Mouse (Mus musculus) C2C12 (cell line): ENCODE measurements around the gene Tenm4. TPM values are rescaled to one million over a fixed set of nuclear protein-coding genes. Genes with fewer than 3 reads are reported as not detected.

ENCODE experiments used
- H3K27me3 ChIP-seq: one replicate; pipeline ENCODE4 v1.6.1; 2011; ENCODE audit not compliant: control insufficient read depth, insufficient read depth, insufficient read length
- H3K36me3 ChIP-seq: one replicate; pipeline ENCODE4 v1.6.1; 2011; ENCODE audit not compliant: control insufficient read depth, insufficient read depth
- H3K4me3 ChIP-seq: one replicate; pipeline ENCODE4 v1.5.1; 2011; ENCODE audit warnings: mild to moderate bottlenecking, control low read depth; ENCODE audit not compliant: poor library complexity, insufficient read depth, severe bottlenecking
- H3K79me2 ChIP-seq: one replicate; pipeline ENCODE4 v1.6.1; 2011; ENCODE audit not compliant: control insufficient read depth, insufficient read depth
- H3K79me3 ChIP-seq: one replicate; pipeline ENCODE4 v1.6.1; 2011; ENCODE audit warnings: low read depth, control low read depth
- H3ac ChIP-seq: one replicate; pipeline ENCODE3; 2011; ENCODE audit warnings: low read depth; ENCODE audit not compliant: control insufficient read depth, insufficient read length
- CEBPB ChIP-seq: IDR thresholded peaks from one replicate; pipeline ENCODE4 v1.6.1; 2011; ENCODE audit warnings: low read depth, mild to moderate bottlenecking, control low read depth, moderate library complexity
- CTCF ChIP-seq: IDR thresholded peaks from one replicate; pipeline ENCODE4 v1.5.1; 2011; ENCODE audit not compliant: control insufficient read depth, insufficient read depth, insufficient read length
- FOSL1 ChIP-seq: IDR thresholded peaks from one replicate; pipeline ENCODE4 v1.8.0; 2011; ENCODE audit warnings: mild to moderate bottlenecking, low read length; ENCODE audit not compliant: poor library complexity, insufficient read depth, severe bottlenecking
- MAX ChIP-seq: IDR thresholded peaks from one replicate; pipeline ENCODE4 v1.6.1; 2011; ENCODE audit warnings: mild to moderate bottlenecking, control low read depth
- MYOD1 ChIP-seq: IDR thresholded peaks from one replicate; pipeline ENCODE4 v1.6.1; 2011; ENCODE audit warnings: low read depth; ENCODE audit not compliant: control insufficient read depth, insufficient read length
- MYOG ChIP-seq: IDR thresholded peaks from one replicate; pipeline ENCODE4 v1.6.1; 2011; ENCODE audit not compliant: control insufficient read depth, insufficient read length; ENCODE audit errors: extremely low read depth
- USF1 ChIP-seq: IDR thresholded peaks from one replicate; pipeline ENCODE4 v1.6.1; 2011; ENCODE audit warnings: low read depth, mild to moderate bottlenecking, control low read depth, moderate library complexity
- polyA plus RNA-seq: library from polyadenylated mRNA; unstranded; fragments of >200 nt; fragmentation: generic; extraction: Trizol; gene quantifications from one replicate; pipeline ENCODE4 v1.2.1, GENCODE M21; 2012; ENCODE audit warnings: missing spikeins

Tenm4 gene
- polyA plus RNA-seq, 1 experiment = 0.71 TPM

- Histone ChIP-seq H3K27me3 (no peaks in the 10 kb centered on the region), H3ac (no peak overlapping the region), H3K79me3 (no peaks in the 10 kb centered on the region), H3K79me2 (no peaks in the 10 kb centered on the region), H3K36me3 (no peaks in the 10 kb centered on the region), H3K4me3 (no peak overlapping the region)
- no peak for TF ChIP-seq CTCF
- no peak for TF ChIP-seq USF1
- TF ChIP-seq FOSL1 = no peak
- TF ChIP-seq CEBPB = no peak
- TF ChIP-seq MYOG = no peak
- TF ChIP-seq MYOD1 = no peak
- TF ChIP-seq MAX = no peak
Observed at GRCm38 (mm10) chr7:96305382-96305935, 134.4 kb downstream of the Tenm4 start.

DNA sequence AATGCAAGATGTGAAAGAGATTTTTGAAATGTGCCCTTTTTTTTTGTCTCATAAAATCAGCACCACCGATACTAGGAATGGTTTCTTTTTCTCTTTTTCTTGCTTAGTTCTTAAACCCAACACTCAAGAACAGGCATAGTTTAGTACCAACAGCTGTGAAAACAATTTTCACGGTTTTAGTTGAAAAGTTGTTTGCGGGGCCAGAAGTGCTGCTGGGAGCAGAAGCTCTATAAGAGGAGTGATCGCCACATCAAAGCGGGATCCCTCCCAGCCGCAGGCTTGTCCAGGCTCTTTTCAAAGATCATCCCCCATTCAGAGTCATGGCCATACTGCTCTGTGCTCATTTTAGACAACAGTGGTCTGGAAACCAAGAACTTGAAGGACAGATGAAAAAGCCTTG, 137.1 kb downstream of the Tenm4 start:
- Histone ChIP-seq H3K79me2 (no peaks in the 10 kb centered on the region), H3K36me3 (no peaks in the 10 kb centered on the region), H3K4me3 (no peak overlapping the region), H3ac (no peak overlapping the region), H3K79me3 (no peaks in the 10 kb centered on the region), H3K27me3 (no peaks in the 10 kb centered on the region)
- TF ChIP-seq MAX = no peak
- TF ChIP-seq CEBPB = no peak
- TF ChIP-seq MYOD1 = no peak
- no peak for TF ChIP-seq USF1
- no peak for TF ChIP-seq FOSL1
- TF ChIP-seq MYOG = no peak
- TF ChIP-seq CTCF = no peak

DNA sequence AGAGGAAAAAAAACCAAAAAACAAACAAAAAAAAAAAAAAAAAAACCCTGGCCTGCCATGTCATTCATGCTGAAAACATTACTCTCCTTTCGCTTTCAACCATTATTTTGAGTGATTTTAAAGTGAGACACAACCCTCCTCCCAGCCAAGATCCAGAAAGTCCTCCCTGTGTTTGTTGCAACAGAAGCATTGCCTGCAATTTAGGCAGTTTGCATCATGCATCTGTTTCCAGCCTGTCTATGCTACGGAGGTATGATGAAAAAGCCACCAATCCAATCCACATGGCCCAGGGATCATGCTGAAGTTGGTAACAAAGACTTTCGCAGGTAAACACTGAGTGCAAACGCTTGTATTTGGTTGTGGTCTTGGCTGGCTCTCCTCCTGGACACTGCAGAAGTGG, 158.3 kb downstream of the Tenm4 start:
- Histone ChIP-seq H3ac (no peak overlapping the region), H3K79me3 (no peaks in the 10 kb centered on the region), H3K79me2 (no peaks in the 10 kb centered on the region), H3K4me3 (no peak overlapping the region), H3K27me3 (no peaks in the 10 kb centered on the region), H3K36me3 (no peaks in the 10 kb centered on the region)
- TF ChIP-seq MAX (no peak), FOSL1 (no peak), CTCF (no peak), USF1 (no peak), MYOD1 (no peak), MYOG (no peak), CEBPB (no peak)

DNA sequence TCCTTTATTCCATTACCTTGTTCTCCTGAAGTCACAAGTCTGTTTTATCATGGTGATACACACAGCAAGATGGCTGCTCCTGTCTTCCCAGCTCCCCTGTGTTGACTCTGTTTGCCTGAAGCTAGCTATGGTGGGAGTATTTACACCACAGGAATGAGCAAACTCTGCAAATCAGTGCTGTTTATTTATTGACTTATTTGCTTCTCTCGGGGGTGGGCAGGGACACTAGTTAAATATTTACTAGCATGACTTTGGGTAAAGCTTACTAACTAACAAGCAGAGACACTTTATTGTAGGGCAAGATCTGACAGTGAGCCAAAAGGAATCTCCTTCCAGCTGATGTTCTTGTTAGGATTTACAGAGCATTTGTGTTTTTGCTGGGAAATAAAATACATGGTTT, 160.1 kb downstream of the Tenm4 start:
- no peak for TF ChIP-seq MAX
- TF ChIP-seq USF1 = no peak
- no peak for TF ChIP-seq FOSL1
- TF ChIP-seq MYOG = no peak
- no peak for TF ChIP-seq CTCF
- no peak for TF ChIP-seq MYOD1
- TF ChIP-seq CEBPB = no peak
- H3ac ChIP-seq = no peak overlapping the region

GRCm38 (mm10) chr7:96334361-96334760, 163.3 kb downstream of the Tenm4 start:
- TF ChIP-seq MYOD1 (no peak), CTCF (no peak), FOSL1 (no peak), MAX (no peak), MYOG (no peak), CEBPB (no peak)
- no peak overlapping the region for H3K4me3 ChIP-seq
- no peaks in the 10 kb centered on the region for H3K79me3 ChIP-seq
- no peaks in the 10 kb centered on the region for H3K27me3 ChIP-seq
- H3K79me2 ChIP-seq = no peaks in the 10 kb centered on the region
- no peaks in the 10 kb centered on the region for H3K36me3 ChIP-seq
- no peak overlapping the region for H3ac ChIP-seq

More for the DNA sequence above, 160.1 kb downstream of the Tenm4 start:
- Histone ChIP-seq H3K79me3 (no peaks in the 10 kb centered on the region), H3K4me3 (no peak overlapping the region), H3K27me3 (no peaks in the 10 kb centered on the region), H3K36me3 (no peaks in the 10 kb centered on the region), H3K79me2 (no peaks in the 10 kb centered on the region)

- no peaks in the 10 kb centered on the region for H3K79me3 ChIP-seq
- H3ac ChIP-seq = no peak overlapping the region
- no peaks in the 10 kb centered on the region for H3K27me3 ChIP-seq
- H3K4me3 ChIP-seq = no peak overlapping the region
- H3K36me3 ChIP-seq = no peaks in the 10 kb centered on the region
- TF ChIP-seq MYOD1 (no peak), USF1 (no peak), CTCF (no peak), MAX (no peak), FOSL1 (no peak), CEBPB (no peak), MYOG (no peak)
- no peaks in the 10 kb centered on the region for H3K79me2 ChIP-seq
Observed at GRCm38 (mm10) chr7:96336376-96336775, 165.3 kb downstream of the Tenm4 start.
